ENCODE assay signal across 11 mouse cellular contexts in the genomic region with DNA sequence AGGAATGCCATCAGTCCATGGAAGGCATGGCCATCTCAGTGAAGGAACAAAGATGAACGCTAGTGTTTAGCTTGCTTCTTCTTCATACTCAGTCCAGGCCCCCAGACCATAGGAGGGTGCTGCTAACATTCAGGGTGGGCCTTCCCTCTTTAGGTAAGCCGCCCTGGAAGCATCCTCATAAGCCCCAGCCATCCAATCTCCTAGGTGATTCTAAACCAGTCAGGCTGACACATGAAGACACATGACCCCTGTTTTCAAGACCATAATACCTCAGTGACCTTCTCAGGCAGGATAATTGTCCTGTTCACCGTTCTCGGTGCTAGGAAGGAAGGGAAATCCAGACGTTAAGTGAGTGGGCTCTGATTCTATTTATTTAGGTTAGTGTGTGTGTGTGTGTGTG.
DNase-seq lines count a peak whose midpoint lies in the region; ATAC-seq and TF ChIP-seq lines count a peak whose summit lies in the region.
"Had no signal": no experiment of that assay in that cellular context is flagged by ENCODE, and none has a peak within 500 bp of the region (broad histone marks: within the 10 kb centered on the region; RNA-seq: fewer than 3 reads in every experiment).

No protein-coding gene starts in this region.

- TF ChIP-seq CTCF in lung, postnatal 0 days (IDR thresholded peaks at IDR 0.05): no peak

- intact Hi-C loops in heart, postnatal 14 days (cut with DNase I): loop anchor here (2.0 to 5.0 kb wide), 2 partner anchors 213 to 242 kb away; no protein-coding TSS in a partner anchor

- WGBS in heart, embryonic 13.5 days: 65% methylated on average over 5 of the region's 5 CpGs
- WGBS in lung, postnatal 0 days: 54% methylated on average over 5 of the region's 5 CpGs
- WGBS in intestine, embryonic 14.5 days: 64% methylated on average over 5 of the region's 5 CpGs
- WGBS in stomach, embryonic 15.5 days: 66% methylated on average over 5 of the region's 5 CpGs
- 56% methylated on average over 5 of the region's 5 CpGs for WGBS in hindbrain, embryonic 10.5 days

- no peak for DNase-seq in heart, postnatal 14 days
- no peak for DNase-seq in lung, postnatal 0 days (ENCODE audit: low spot score)
- no peak for DNase-seq in lung, postnatal 4 days
- DNase-seq in intestine, embryonic 14.5 days (ENCODE audit: low spot score): peak; percentile 51
- no peak for DNase-seq in testis, postnatal 14 days (ENCODE audit: low spot score)
- DNase-seq in hindbrain, embryonic 10.5 days (ENCODE audit: low spot score): no peak

- ATAC-seq in heart, embryonic 13.5 days (ENCODE audit: extremely low read depth, insufficient number of reproducible peaks, low FRiP score, low TSS enrichment): no peak
- ATAC-seq in lung, postnatal 0 days: no peak
- no peak for ATAC-seq in intestine, embryonic 14.5 days (replicated peaks; ENCODE audit: low FRiP score, low TSS enrichment, low read depth)
- ATAC-seq in stomach, embryonic 15.5 days (ENCODE audit: insufficient read depth, low FRiP score, low read depth): no peak
- ATAC-seq: inflammation-experienced regulatory T-cells, adult 6 months had no signal

- H3K4me2 ChIP-seq in heart, embryonic 13.5 days: peak overlapping the region; percentile 71
- peak overlapping the region; percentile 60; the same call in 1 of the 2 replicates for H3K4me2 ChIP-seq in lung, postnatal 0 days (replicated peaks; ENCODE audit: low read depth, low read length)
- H3K4me2 ChIP-seq in intestine, embryonic 14.5 days (ENCODE audit: low read length): peak overlapping the region; percentile 57; the same call in 1 of the 2 replicates
- peak overlapping the region; percentile 77 for H3K4me2 ChIP-seq in stomach, embryonic 15.5 days

- H3K36me3 ChIP-seq in heart, embryonic 13.5 days: no peaks in the 10 kb centered on the region
- H3K36me3 ChIP-seq in lung, postnatal 0 days (ENCODE audit: insufficient read depth, low read length): no peaks in the 10 kb centered on the region
- no peaks in the 10 kb centered on the region for H3K36me3 ChIP-seq in intestine, embryonic 14.5 days (ENCODE audit: control insufficient read depth, insufficient read depth, low read length)
- no peaks in the 10 kb centered on the region for H3K36me3 ChIP-seq in stomach, embryonic 15.5 days
- no peaks in the 10 kb centered on the region for H3K36me3 ChIP-seq in hindbrain, embryonic 10.5 days
- H3K36me3 ChIP-seq: neural tube, embryonic 13.5 days had no signal

- H3K27ac ChIP-seq in heart, embryonic 13.5 days (replicated peaks): peak overlapping the region; percentile 94
- H3K27ac ChIP-seq in lung, postnatal 0 days (ENCODE audit: low read length): peak overlapping the region; percentile 94
- H3K27ac ChIP-seq in intestine, embryonic 14.5 days (ENCODE audit: low read depth): no peak overlapping the region; the same call in 1 of the 2 replicates
- peak overlapping the region; percentile 95 for H3K27ac ChIP-seq in stomach, embryonic 15.5 days
- H3K27ac ChIP-seq in hindbrain, embryonic 10.5 days: no peak overlapping the region
- H3K27ac ChIP-seq: neural tube, embryonic 13.5 days had no signal

- no peak overlapping the region for H3K9ac ChIP-seq in heart, embryonic 13.5 days
- no peak overlapping the region for H3K9ac ChIP-seq in lung, postnatal 0 days (replicated peaks; ENCODE audit: low read depth)
- no peak overlapping the region for H3K9ac ChIP-seq in intestine, embryonic 14.5 days (ENCODE audit: low read length)
- no peak overlapping the region for H3K9ac ChIP-seq in stomach, embryonic 15.5 days

- peaks cover 49% of the 10 kb centered on the region for H3K4me1 ChIP-seq in heart, embryonic 13.5 days
- H3K4me1 ChIP-seq in lung, postnatal 0 days (ENCODE audit: insufficient read depth, low read depth, low read length): peaks cover 22% of the 10 kb centered on the region
- peaks cover 36% of the 10 kb centered on the region for H3K4me1 ChIP-seq in intestine, embryonic 14.5 days (replicated peaks; ENCODE audit: control insufficient read depth, insufficient read depth, low read length)
- H3K4me1 ChIP-seq in stomach, embryonic 15.5 days: peaks cover 34% of the 10 kb centered on the region
- H3K4me1 ChIP-seq in hindbrain, embryonic 10.5 days (replicated peaks): peaks cover 24% of the 10 kb centered on the region

- TF ChIP-seq EP300 in lung, postnatal 0 days (IDR thresholded peaks at IDR 0.05): no peak

- no peaks in the 10 kb centered on the region for H3K9me3 ChIP-seq in heart, embryonic 13.5 days
- H3K9me3 ChIP-seq in lung, postnatal 0 days (ENCODE audit: low read length): no peaks in the 10 kb centered on the region
- no peaks in the 10 kb centered on the region for H3K9me3 ChIP-seq in intestine, embryonic 14.5 days (ENCODE audit: control insufficient read depth, low read length)
- H3K9me3 ChIP-seq in stomach, embryonic 15.5 days: no peaks in the 10 kb centered on the region
- H3K9me3 ChIP-seq in hindbrain, embryonic 10.5 days: no peaks in the 10 kb centered on the region
- H3K9me3 ChIP-seq: neural tube, embryonic 13.5 days had no signal

- no peaks in the 10 kb centered on the region for H3K27me3 ChIP-seq in heart, embryonic 13.5 days (replicated peaks)
- H3K27me3 ChIP-seq in lung, postnatal 0 days (replicated peaks; ENCODE audit: insufficient read depth, low read length): no peaks in the 10 kb centered on the region
- H3K27me3 ChIP-seq in intestine, embryonic 14.5 days (replicated peaks; ENCODE audit: control insufficient read depth, insufficient read depth, low read length): no peaks in the 10 kb centered on the region
- no peaks in the 10 kb centered on the region for H3K27me3 ChIP-seq in stomach, embryonic 15.5 days (replicated peaks)
- H3K27me3 ChIP-seq in hindbrain, embryonic 10.5 days (ENCODE audit: insufficient read depth, poor library complexity, severe bottlenecking): peaks cover 64% of the 10 kb centered on the region

- no peak overlapping the region for H3K4me3 ChIP-seq in heart, embryonic 13.5 days
- H3K4me3 ChIP-seq in lung, postnatal 0 days (ENCODE audit: low read depth, low read length): no peak overlapping the region
- no peak overlapping the region for H3K4me3 ChIP-seq in intestine, embryonic 14.5 days (ENCODE audit: low read depth, low read length)
- H3K4me3 ChIP-seq in stomach, embryonic 15.5 days (replicated peaks): no peak overlapping the region
- no peak overlapping the region for H3K4me3 ChIP-seq in hindbrain, embryonic 10.5 days
- H3K4me3 ChIP-seq: erythroblast, embryonic 14.5 days had no signal

Comparison
In these comparisons a context has a peak if more than half of its experiments do, and no peak if none do; other contexts are left out.
1. H3K27ac ChIP-seq: peak in heart, embryonic 13.5 days (single experiment), lung, postnatal 0 days (single experiment) and stomach, embryonic 15.5 days (single experiment); none in intestine, embryonic 14.5 days (single experiment) and hindbrain, embryonic 10.5 days (single experiment).
2. Peak in every context shown above with its lines, with median percentiles within 50 percentile points of each other: H3K4me2 ChIP-seq.